Mouse (Mus musculus) megakaryocyte, embryonic 14.5 days (primary cell): ENCODE data around the gene Igf2bp1.
"Not testable (repeated sequence)": the region's sequence is repeated elsewhere in the genome, so short reads cannot be mapped to it uniquely, and the experiment has no call there.

Experiments
- FLI1 ChIP-seq: IDR thresholded peaks from 2 replicates; pipeline ENCODE4 v1.6.1; 2012; ENCODE audit warnings: low read length, inconsistent platforms, mixed read lengths
- GATA1 ChIP-seq: IDR thresholded peaks from 3 replicates; pipeline ENCODE4 v1.6.1; 2012; ENCODE audit warnings: mixed read lengths, low read length, inconsistent platforms, borderline replicate concordance

DNA sequence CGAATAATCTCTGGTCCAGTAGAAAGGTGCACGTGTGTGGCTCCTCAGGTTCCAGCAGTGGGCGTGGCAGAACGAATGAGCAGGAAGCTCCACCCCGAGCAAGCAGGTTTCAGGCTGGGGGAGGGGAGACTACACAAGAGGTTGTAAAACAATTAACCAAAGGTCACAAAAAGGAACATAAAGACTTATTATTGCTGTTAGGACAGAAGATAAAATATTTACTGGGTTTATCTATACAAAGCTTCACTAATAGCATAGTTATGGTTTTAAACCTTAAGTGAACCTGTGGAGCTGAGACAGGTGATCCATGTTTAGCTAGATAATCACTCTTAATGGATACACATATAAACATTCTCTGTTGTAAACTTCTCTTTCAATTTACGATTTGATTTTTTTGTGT is 82.3 kb downstream of the Igf2bp1 start:
- not testable (repeated sequence) for TF ChIP-seq GATA1, FLI1
